Mouse (Mus musculus) kidney, adult 2 months (tissue): ENCODE measurements around the gene Rnaseh2b. TPM values are rescaled to one million over a fixed set of nuclear protein-coding genes. Genes with fewer than 3 reads are reported as not detected.
A peak's percentile ranks its signal among the peaks of the same experiment; 100 is the strongest.

Source experiments
- DNase-seq: peaks from one replicate; pipeline ENCODE4 v3.0.0; 2021
- H3K27ac ChIP-seq: fragments of 200-500 bp; 2 replicates; pipeline ENCODE4 v1.5.1; 2012; ENCODE audit warnings: low read depth, low read length, control low read depth, inconsistent platforms; ENCODE audit not compliant: insufficient read depth
- H3K27me3 ChIP-seq: fragments of 200-500 bp; replicated peaks from 2 replicates; pipeline ENCODE4 v1.6.1; 2012; ENCODE audit warnings: mild to moderate bottlenecking, moderate library complexity, low read length, inconsistent platforms; ENCODE audit not compliant: control insufficient read depth, insufficient read depth
- H3K36me3 ChIP-seq: fragments of 200-500 bp; 2 replicates; pipeline ENCODE4 v1.6.1; 2012; ENCODE audit warnings: mild to moderate bottlenecking, moderate library complexity, low read length, inconsistent platforms; ENCODE audit not compliant: control insufficient read depth, insufficient read depth
- H3K4me1 ChIP-seq: fragments of 200-500 bp; 2 replicates; pipeline ENCODE4 v1.6.1; 2011; ENCODE audit warnings: low read length; ENCODE audit not compliant: control insufficient read depth, insufficient read depth
- H3K4me3 ChIP-seq: fragments of 200-500 bp; 2 replicates; pipeline ENCODE4 v1.5.1; 2011; ENCODE audit warnings: mild to moderate bottlenecking, low read depth, low read length, control low read depth; ENCODE audit not compliant: insufficient read depth
- CTCF ChIP-seq: fragments of 200-500 bp; conservative IDR thresholded peaks from 2 replicates; pipeline ENCODE4 v1.5.1; 2011; ENCODE audit warnings: low read depth, mild to moderate bottlenecking, control low read depth, low read length, moderate library complexity, mixed read lengths; ENCODE audit not compliant: insufficient read depth, insufficient read length
- POLR2A ChIP-seq: fragments of 200-500 bp; IDR thresholded peaks from one replicate; pipeline ENCODE4 v1.6.1; 2011; ENCODE audit warnings: low read depth, low read length, control low read depth
- WGBS: fragments of 180-500 bp; shearing (Covaris S2); methylation state at CpG from one replicate; pipeline ENCODE4 v1.1.7; 2018; 5-methylcytosine and 5-hydroxymethylcytosine counted together
- polyA plus RNA-seq: library from polyadenylated mRNA; depleted of rRNA; stranded (reverse); fragments of >200 nt; gene quantifications from 2 replicates; pipeline ENCODE4 v1.2.3, GENCODE M21; 2012

The Rnaseh2b gene
- polyA plus RNA-seq, 1 experiment = 8.4 TPM

GRCm38 (mm10) chr14:62251999-62252398, 40.4 kb upstream of the Rnaseh2b start:
- no peak overlapping the region for H3K4me3 ChIP-seq
- no peaks in the 10 kb centered on the region for H3K27me3 ChIP-seq
- no peak overlapping the region for H3K27ac ChIP-seq
- WGBS = 5% methylated on average over 4 of the region's 4 CpGs
- no peaks in the 10 kb centered on the region for H3K4me1 ChIP-seq
- DNase-seq = peak; percentile 61
- no peaks in the 10 kb centered on the region for H3K36me3 ChIP-seq
- TF ChIP-seq CTCF (peak; percentile 68), POLR2A (no peak)

GRCm38 (mm10) chr14:62254371-62254770, 38.0 kb upstream of the Rnaseh2b start:
- TF ChIP-seq POLR2A (no peak), CTCF (no peak)
- Histone ChIP-seq H3K27me3 (no peaks in the 10 kb centered on the region), H3K4me1 (peaks cover 3% of the 10 kb centered on the region; the same call in 1 of the 2 replicates), H3K4me3 (no peak overlapping the region), H3K36me3 (no peaks in the 10 kb centered on the region), H3K27ac (no peak overlapping the region)
- DNase-seq = no peak
- 31% methylated on average over 8 of the region's 8 CpGs for WGBS

GRCm38 (mm10) chr14:62256066-62256465, 36.3 kb upstream of the Rnaseh2b start:
- H3K36me3 ChIP-seq = no peaks in the 10 kb centered on the region
- no peak overlapping the region for H3K4me3 ChIP-seq
- WGBS = 81% methylated on average over 5 of the region's 5 CpGs
- no peaks in the 10 kb centered on the region for H3K27me3 ChIP-seq
- H3K27ac ChIP-seq = no peak overlapping the region
- peaks cover 3% of the 10 kb centered on the region; the same call in 1 of the 2 replicates for H3K4me1 ChIP-seq
- DNase-seq = no peak
- TF ChIP-seq POLR2A (no peak), CTCF (no peak)

GRCm38 (mm10) chr14:62258125-62258524, 34.3 kb upstream of the Rnaseh2b start:
- H3K36me3 ChIP-seq = no peaks in the 10 kb centered on the region
- WGBS = 94% methylated on average over 6 of the region's 6 CpGs

GRCm38 (mm10) chr14:62258978-62259536, 33.3 kb upstream of the Rnaseh2b start:
- no peak overlapping the region for H3K27ac ChIP-seq
- no peaks in the 10 kb centered on the region for H3K27me3 ChIP-seq
- no peak for TF ChIP-seq CTCF
- TF ChIP-seq POLR2A = no peak
- no peaks in the 10 kb centered on the region for H3K36me3 ChIP-seq
- WGBS = 27% methylated on average over 10 of the region's 10 CpGs
- peak; percentile 44 for DNase-seq
- H3K4me1 ChIP-seq = peaks cover 3% of the 10 kb centered on the region; the same call in 1 of the 2 replicates
- no peak overlapping the region for H3K4me3 ChIP-seq

More at GRCm38 (mm10) chr14:62258125-62258524, 34.3 kb upstream of the Rnaseh2b start:
- Histone ChIP-seq H3K27me3 (no peaks in the 10 kb centered on the region), H3K27ac (no peak overlapping the region), H3K4me1 (peaks cover 3% of the 10 kb centered on the region; the same call in 1 of the 2 replicates), H3K4me3 (no peak overlapping the region)
- TF ChIP-seq CTCF (no peak), POLR2A (no peak)
- no peak for DNase-seq

- no peaks in the 10 kb centered on the region for H3K27me3 ChIP-seq
- WGBS = 86% methylated on average over 12 of the region's 12 CpGs
- no peak for DNase-seq
- H3K4me1 ChIP-seq = no peaks in the 10 kb centered on the region
- H3K4me3 ChIP-seq = no peak overlapping the region
- no peak for TF ChIP-seq CTCF
- no peaks in the 10 kb centered on the region for H3K36me3 ChIP-seq
- no peak overlapping the region for H3K27ac ChIP-seq
These were observed 21.5 kb upstream of the Rnaseh2b start for GRCm38 (mm10) chr14:62270698-62271396.

- Histone ChIP-seq H3K4me3 (no peak overlapping the region), H3K27me3 (no peaks in the 10 kb centered on the region), H3K27ac (no peak overlapping the region), H3K4me1 (no peaks in the 10 kb centered on the region), H3K36me3 (no peaks in the 10 kb centered on the region)
- no peak for TF ChIP-seq CTCF
- WGBS = 79% methylated on average over 3 of the region's 3 CpGs
- DNase-seq = no peak
These were observed 18.8 kb upstream of the Rnaseh2b start for GRCm38 (mm10) chr14:62273604-62274003.
